Mouse (Mus musculus) forebrain, postnatal 0 days (tissue): ENCODE measurements around the gene Txndc17. TPM values are rescaled to one million over a fixed set of nuclear protein-coding genes. Genes with fewer than 3 reads are reported as not detected.
"Not testable (repeated sequence)": the region's sequence is repeated elsewhere in the genome, so short reads cannot be mapped to it uniquely, and the experiment has no call there.

Source experiments
- ATAC-seq: fragments of 200-750 bp; cut with Nextera tagmentation; 2 replicates; pipeline ENCODE4 v1.8.0; 2017; ENCODE audit warnings: mild to moderate bottlenecking, moderate library complexity
- DNase-seq: peaks from one replicate; pipeline ENCODE4 v3.0.0-alpha.2; 2015
- H3K27ac ChIP-seq: fragments of 300-500 bp; sonication (generic); 2 replicates; pipeline ENCODE4 v1.5.1; 2014; ENCODE audit warnings: low read depth, mild to moderate bottlenecking, antibody characterized with exemption, low read length, moderate library complexity, mixed read lengths
- H3K27me3 ChIP-seq: fragments of 300-500 bp; sonication (generic); 2 replicates; pipeline ENCODE4 v1.6.1; 2014; ENCODE audit warnings: mild to moderate bottlenecking, low read length, mixed read lengths; ENCODE audit not compliant: insufficient read depth
- H3K36me3 ChIP-seq: fragments of 300-500 bp; sonication (generic); 2 replicates; pipeline ENCODE4 v1.6.1; 2014; ENCODE audit warnings: mild to moderate bottlenecking, moderate library complexity; ENCODE audit not compliant: insufficient read depth
- H3K4me1 ChIP-seq: fragments of 300-500 bp; sonication (generic); 2 replicates; pipeline ENCODE4 v1.6.1; 2014; ENCODE audit warnings: antibody characterized with exemption; ENCODE audit not compliant: insufficient read depth
- H3K4me2 ChIP-seq: fragments of 300-500 bp; sonication (generic); 2 replicates; pipeline ENCODE4 v1.6.1; 2014; ENCODE audit warnings: low read depth, mild to moderate bottlenecking, moderate library complexity
- H3K4me3 ChIP-seq: fragments of 300-500 bp; sonication (generic); 2 replicates; pipeline ENCODE4 v1.5.1; 2014; ENCODE audit warnings: low read depth, low read length, mixed read lengths
- H3K9ac ChIP-seq: fragments of 300-500 bp; sonication (generic); 2 replicates; pipeline ENCODE4 v1.6.1; 2014; ENCODE audit warnings: mild to moderate bottlenecking
- H3K9me3 ChIP-seq: fragments of 300-500 bp; sonication (generic); 2 replicates; pipeline ENCODE4 v1.6.1; 2016; ENCODE audit warnings: low read length
- CTCF ChIP-seq: sonication (generic); IDR thresholded peaks from 2 replicates; pipeline ENCODE4 v1.5.1; 2016; ENCODE audit warnings: antibody characterized with exemption, control low read depth, low read depth
- WGBS: fragments of 180-500 bp; shearing (Covaris S2); extraction: QIAGEN DNeasy Blood & Tissue Kit; methylation state at CpG from one replicate; pipeline ENCODE4 v1.1.7; 2014; 5-methylcytosine and 5-hydroxymethylcytosine counted together
- polyA plus RNA-seq: library from polyadenylated mRNA; unstranded; fragments of >200 nt; fragmentation: Nextera tagmentation; extraction: Ambion mirVana; gene quantifications from 2 replicates; pipeline ENCODE4 v1.2.1, GENCODE M21; 2015
- total RNA-seq: library from RNA; depleted of rRNA; stranded (reverse); fragments of >200 nt; gene quantifications from 2 replicates; pipeline ENCODE4 v1.2.3, GENCODE M21; 2014; rRNA removed

The Txndc17 gene
- 61.3 and 78.8 TPM in 2 replicates for total RNA-seq
- 114 and 134 TPM in 2 replicates for polyA plus RNA-seq

DNA sequence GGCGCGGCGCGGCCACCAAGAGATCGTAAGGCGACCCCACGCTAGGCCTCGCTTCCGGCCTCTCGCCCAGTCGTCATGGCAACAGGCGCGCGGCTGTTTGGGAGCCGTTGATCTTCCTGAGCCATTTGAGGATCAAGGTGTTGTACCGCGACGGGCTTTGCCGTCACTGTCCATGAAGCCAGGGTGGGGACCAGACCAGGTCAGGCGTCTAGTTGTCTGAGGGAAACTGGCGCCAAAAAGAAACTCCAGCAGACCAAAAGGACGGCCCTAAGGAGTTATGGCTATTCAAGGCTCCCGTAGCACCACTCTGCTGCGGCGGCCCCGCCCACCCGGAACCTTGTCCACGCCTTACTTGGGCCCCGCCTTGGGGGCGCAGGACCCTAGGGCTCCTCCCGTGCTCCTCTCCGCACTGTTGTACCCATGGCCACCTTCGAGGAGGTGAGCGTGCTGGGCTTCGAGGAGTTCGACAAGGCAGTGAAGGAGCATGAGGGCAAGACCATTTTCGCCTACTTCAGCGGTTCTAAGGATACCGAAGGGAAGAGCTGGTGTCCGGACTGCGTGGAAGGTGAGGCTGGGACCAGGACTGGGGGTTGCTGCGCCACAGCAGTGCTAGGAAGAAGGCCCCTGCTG is at the start of gene Txndc17, which contains the start of gene 4933427D14Rik:
Gene Txndc17 (plus strand): TSS at position 344 of the 630 bp plus-strand sequence.
Gene 4933427D14Rik (minus strand): TSS at position 256 of the 630 bp plus-strand sequence.
- ATAC-seq: peak; percentile 89
- no peak for TF ChIP-seq CTCF
- WGBS: under 1% methylated on average over 42 of the region's 42 CpGs
- Histone ChIP-seq H3K4me2 (peak within 1 kb of the TSS; percentile 83), H3K27ac (peak within 1 kb of the TSS; percentile 80), H3K9me3 (no peaks in the 10 kb centered on the region), H3K4me3 (peak within 1 kb of the TSS; percentile 77), H3K9ac (peak within 1 kb of the TSS; percentile 80), H3K27me3 (no peaks in the 10 kb centered on the region), H3K36me3 (peaks cover 23% of the 10 kb centered on the region), H3K4me1 (peaks cover 13% of the 10 kb centered on the region)
- peak; percentile 86 for DNase-seq

DNA sequence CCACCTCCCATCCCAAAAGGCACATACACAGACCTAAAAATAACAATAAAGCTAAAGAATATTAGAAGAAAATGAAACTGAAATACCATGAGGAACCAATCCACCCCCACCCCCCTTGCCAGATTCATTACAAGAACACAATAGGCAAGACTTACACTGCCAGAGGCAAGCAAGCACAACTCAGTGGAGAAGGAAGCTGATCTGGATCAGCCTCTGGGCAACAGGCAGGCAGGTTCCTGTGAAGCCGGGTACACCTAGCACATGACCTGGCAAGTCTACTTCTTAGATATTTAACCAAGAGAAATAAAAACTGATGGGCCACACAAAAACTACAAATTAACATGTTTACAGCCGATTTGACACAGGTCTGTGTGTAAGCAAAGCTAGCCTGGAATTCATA is 44.1 kb upstream of the Txndc17 start:
- TF ChIP-seq CTCF: no peak
- no peak overlapping the region for H3K9ac ChIP-seq
- no peak overlapping the region for H3K4me2 ChIP-seq
- peaks cover 58% of the 10 kb centered on the region for H3K36me3 ChIP-seq
- 91% methylated on average over 2 of the region's 2 CpGs for WGBS
- H3K27me3 ChIP-seq: no peaks in the 10 kb centered on the region
- no peak overlapping the region for H3K27ac ChIP-seq
- no peaks in the 10 kb centered on the region for H3K9me3 ChIP-seq
- ATAC-seq (no peak), DNase-seq (no peak)
- H3K4me3 ChIP-seq: no peak overlapping the region
- no peaks in the 10 kb centered on the region for H3K4me1 ChIP-seq

DNA sequence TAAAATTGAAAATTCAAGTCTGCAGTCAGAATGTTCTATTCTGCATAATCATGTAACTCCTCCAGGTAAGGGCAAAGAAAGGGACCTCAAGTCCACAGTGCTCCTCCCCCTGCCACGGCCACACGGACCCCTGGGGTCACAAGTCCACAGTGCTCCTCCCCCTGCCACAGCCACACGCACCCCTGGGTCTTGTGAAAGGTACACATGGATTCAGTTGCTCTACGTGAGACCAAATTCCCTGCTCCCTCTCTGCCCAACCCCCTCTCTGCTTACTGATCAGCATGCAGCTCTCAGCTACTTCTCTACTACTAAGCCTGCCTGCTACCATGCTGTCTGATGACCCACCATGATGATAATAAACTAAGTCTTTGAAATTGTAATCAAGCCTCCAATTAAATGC is 37.5 kb upstream of the Txndc17 start:
- Histone ChIP-seq H3K27me3 (no peaks in the 10 kb centered on the region), H3K4me2 (no peak overlapping the region), H3K4me3 (no peak overlapping the region), H3K27ac (no peak overlapping the region), H3K36me3 (peaks cover 75% of the 10 kb centered on the region), H3K9ac (no peak overlapping the region), H3K4me1 (no peaks in the 10 kb centered on the region), H3K9me3 (no peaks in the 10 kb centered on the region)
- ATAC-seq (no peak), DNase-seq (no peak)
- 86% methylated on average over 4 of the region's 4 CpGs for WGBS
- TF ChIP-seq CTCF: no peak

DNA sequence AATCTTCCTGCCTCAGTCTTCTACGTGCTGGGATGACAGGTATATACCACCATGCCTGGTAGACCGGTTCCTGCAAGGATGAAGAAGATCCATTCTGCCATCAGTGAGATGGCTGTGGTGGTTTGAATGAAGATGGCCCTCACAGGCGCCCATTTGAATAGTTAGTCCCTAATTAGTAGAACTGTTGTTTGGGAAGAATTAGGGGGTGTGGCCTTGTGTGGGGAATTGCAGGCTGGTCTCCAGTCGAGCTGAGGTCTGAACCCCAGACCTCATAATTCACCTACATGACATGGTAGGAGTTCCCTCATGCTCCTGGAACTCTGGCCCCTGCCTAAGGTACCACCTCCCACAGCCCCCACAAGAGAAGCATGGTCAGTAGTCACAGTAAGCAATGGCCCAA is 35.4 kb upstream of the Txndc17 start:
- H3K4me2 ChIP-seq, H3K9ac ChIP-seq, DNase-seq, H3K4me1 ChIP-seq, H3K4me3 ChIP-seq, H3K27ac ChIP-seq, ATAC-seq, H3K9me3 ChIP-seq, H3K27me3 ChIP-seq: not testable (repeated sequence)
- 79% methylated on average over 4 of the region's 4 CpGs for WGBS
- peaks cover 69% of the 10 kb centered on the region for H3K36me3 ChIP-seq

DNA sequence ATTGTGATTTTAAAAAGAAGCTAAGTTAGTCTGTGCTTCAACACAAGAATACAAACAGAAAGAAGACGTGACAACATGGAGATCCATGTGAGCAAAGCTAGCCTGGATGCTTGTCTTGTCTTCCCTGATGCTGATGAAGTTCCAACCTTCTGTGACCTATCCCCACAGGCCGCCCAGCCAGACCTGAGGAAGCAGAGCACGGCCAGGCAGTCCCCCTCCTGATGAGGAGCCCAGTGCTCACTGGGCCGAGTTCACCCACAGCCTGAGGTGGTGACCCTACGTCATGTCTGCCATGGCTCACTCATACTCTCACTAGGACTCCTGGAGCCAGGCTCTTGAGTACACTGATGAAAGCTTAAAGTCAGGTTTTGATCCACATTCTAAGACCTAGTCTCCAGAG is 33.8 kb upstream of the Txndc17 start:
- Histone ChIP-seq H3K36me3 (peaks cover 72% of the 10 kb centered on the region), H3K4me3 (no peak overlapping the region), H3K4me1 (no peaks in the 10 kb centered on the region), H3K4me2 (no peak overlapping the region), H3K9me3 (no peaks in the 10 kb centered on the region), H3K27me3 (no peaks in the 10 kb centered on the region), H3K27ac (no peak overlapping the region), H3K9ac (no peak overlapping the region)
- 93% methylated on average over 5 of the region's 5 CpGs for WGBS
- TF ChIP-seq CTCF: no peak
- DNase-seq (no peak), ATAC-seq (no peak)

DNA sequence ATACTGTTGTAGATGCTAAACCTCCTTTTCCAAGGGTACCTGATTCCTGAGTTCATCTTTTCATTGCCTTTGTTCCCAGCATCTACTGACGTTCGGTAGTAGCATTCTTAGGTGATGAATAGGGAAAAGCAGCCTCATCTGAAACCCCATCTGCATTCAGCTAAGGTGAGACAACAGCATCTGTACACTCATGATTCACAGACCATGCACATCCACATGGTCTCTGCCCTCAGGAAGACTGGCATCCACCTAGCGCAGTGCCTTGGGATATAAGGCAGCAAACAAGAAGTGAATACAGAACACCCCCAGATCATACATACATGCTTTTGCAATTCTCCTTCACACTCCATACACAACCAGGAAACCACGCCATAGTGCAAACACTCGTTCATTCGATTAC is 32.6 kb upstream of the Txndc17 start:
- 94% methylated on average over 6 of the region's 6 CpGs for WGBS
- TF ChIP-seq CTCF: no peak
- Histone ChIP-seq H3K36me3 (peaks cover 66% of the 10 kb centered on the region), H3K9me3 (no peaks in the 10 kb centered on the region), H3K27me3 (no peaks in the 10 kb centered on the region), H3K27ac (no peak overlapping the region), H3K4me2 (no peak overlapping the region), H3K4me1 (no peaks in the 10 kb centered on the region), H3K4me3 (no peak overlapping the region), H3K9ac (no peak overlapping the region)
- no peak for ATAC-seq
- no peak for DNase-seq

DNA sequence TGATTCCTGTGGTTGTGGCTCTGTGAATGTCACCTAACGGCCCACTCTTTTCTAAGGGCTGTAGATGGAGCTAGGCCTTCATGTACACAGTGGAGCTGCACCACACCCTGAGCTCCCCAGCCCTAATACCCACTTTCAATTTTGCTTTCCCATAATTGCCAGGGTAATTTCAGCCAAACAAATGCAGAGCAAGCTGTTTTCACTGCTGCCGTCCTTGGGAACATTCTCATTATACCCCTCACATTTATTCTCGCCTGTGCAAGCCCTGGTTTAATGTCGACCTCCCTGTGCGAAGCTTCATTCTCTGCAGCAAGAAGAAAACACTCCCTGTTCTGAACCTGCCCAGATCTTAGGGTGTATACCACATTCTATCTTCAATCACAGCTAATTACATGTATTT is 31.4 kb upstream of the Txndc17 start:
- H3K4me3 ChIP-seq: no peak overlapping the region
- peaks cover 57% of the 10 kb centered on the region for H3K36me3 ChIP-seq
- H3K27me3 ChIP-seq: no peaks in the 10 kb centered on the region
- no peak overlapping the region for H3K4me2 ChIP-seq
- 44% methylated on average over 5 of the region's 5 CpGs for WGBS
- ATAC-seq: peak; percentile 23; the same call in 1 of the 2 replicates
- H3K9ac ChIP-seq: no peak overlapping the region
- no peaks in the 10 kb centered on the region for H3K9me3 ChIP-seq
- TF ChIP-seq CTCF: no peak
- H3K27ac ChIP-seq: no peak overlapping the region
- DNase-seq: peak; percentile 23
- H3K4me1 ChIP-seq: no peaks in the 10 kb centered on the region
